Mouse (Mus musculus): ENCODE measurements around the gene Tpo. TPM values are rescaled to one million over a fixed set of nuclear protein-coding genes. Genes with fewer than 3 reads are reported as not detected.

Gene Tpo
- total and polyA plus RNA-seq, 3 experiments = not detected

DNA sequence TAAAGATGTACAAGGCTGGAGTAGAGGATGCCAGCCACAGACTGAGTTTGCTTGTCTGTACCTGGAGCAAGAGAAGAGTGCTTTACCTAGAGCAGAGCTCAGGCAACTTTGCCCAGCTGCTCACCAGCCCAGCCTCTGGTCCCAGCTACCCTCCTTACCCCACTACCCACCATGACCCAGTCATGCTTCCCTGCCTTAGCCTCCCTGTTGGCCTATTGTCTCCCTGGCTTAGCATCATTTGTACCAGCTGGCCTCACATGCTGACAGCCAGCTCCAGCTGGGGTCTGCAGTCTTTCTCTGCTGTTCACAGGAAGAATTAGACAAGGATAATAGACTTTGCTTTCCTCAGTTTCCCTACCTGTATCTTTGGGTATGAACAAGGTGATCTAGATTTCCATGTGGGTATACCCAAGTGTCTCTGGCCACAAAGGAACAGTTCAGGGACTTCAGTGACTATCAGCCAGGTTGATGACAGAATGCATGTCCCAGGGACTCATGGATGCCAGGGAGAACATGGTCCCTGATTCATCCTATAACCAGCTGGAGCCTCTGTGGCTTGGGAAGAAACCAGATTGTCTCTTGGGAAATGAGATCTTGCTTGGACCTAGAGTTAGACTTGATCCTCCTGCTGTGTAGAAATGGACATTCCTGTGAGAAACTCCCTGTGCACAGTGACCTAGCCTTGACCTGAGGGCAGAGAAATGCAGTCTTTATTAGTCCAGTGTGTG, 96.4 kb downstream of the Tpo start:
- Histone ChIP-seq H3K79me2 (ENCODE audit: control insufficient read depth, insufficient read depth, low read length, poor library complexity) (no peaks in the 10 kb centered on the region), H3K27me3 (ENCODE audit: control insufficient read depth in 1 of 2, insufficient read depth in 2 of 2, low read length in 2 of 2) (no peaks in the 10 kb centered on the region), H3K9ac (ENCODE audit: control insufficient read depth, low read depth, low read length, poor library complexity, severe bottlenecking) (no peak overlapping the region), H3K36me3 (ENCODE audit: control insufficient read depth in 1 of 2, insufficient read depth in 2 of 2, low read length in 2 of 2) (no peaks in the 10 kb centered on the region), H3K4me1 (ENCODE audit: control insufficient read depth in 1 of 2, insufficient read depth in 2 of 2, low read length in 2 of 2) (no peaks in the 10 kb centered on the region), H3K4me3 (ENCODE audit: control insufficient read depth in 1 of 2, insufficient read depth in 1 of 2, low read depth in 2 of 2, low read length in 2 of 2) (no peak overlapping the region), H3K27ac (ENCODE audit: control insufficient read depth, low read depth, low read length) (no peak overlapping the region), H3K9me3 (replicated peaks; ENCODE audit: insufficient read depth, low read length) (no peaks in the 10 kb centered on the region)
- no peak for TF ChIP-seq GATA1 (IDR thresholded peaks at IDR 0.05; ENCODE audit: low read depth, low read length)
- TF ChIP-seq MAZ (IDR thresholded peaks at IDR 0.05; ENCODE audit: low read depth, low read length) = no peak
- no peak for TF ChIP-seq E2F4 (IDR thresholded peaks at IDR 0.05; ENCODE audit: borderline replicate concordance, low read depth, low read length)
- TF ChIP-seq MXI1 (IDR thresholded peaks at IDR 0.05; ENCODE audit: low read depth, low read length) = no peak
- TF ChIP-seq USF2 (IDR thresholded peaks at IDR 0.05; ENCODE audit: borderline replicate concordance in 1 of 2, insufficient read depth in 1 of 2, low read depth in 1 of 2, low read length in 2 of 2) = no peak
- no peak for TF ChIP-seq ZNF384 (IDR thresholded peaks at IDR 0.05; ENCODE audit: low read depth, low read length)
- TF ChIP-seq CHD1 (IDR thresholded peaks at IDR 0.05; ENCODE audit: low read depth, low read length) = no peak
- TF ChIP-seq ZKSCAN1 (IDR thresholded peaks at IDR 0.05; ENCODE audit: low read depth, low read length) = no peak
- TF ChIP-seq CHD2 (IDR thresholded peaks at IDR 0.05; ENCODE audit: low read length) = no peak
- TF ChIP-seq HCFC1 (IDR thresholded peaks at IDR 0.05; ENCODE audit: low read depth, low read length) = no peak
- no peak for TF ChIP-seq GABPA (IDR thresholded peaks at IDR 0.05; ENCODE audit: low read depth, low read length)
- TF ChIP-seq JUND (IDR thresholded peaks at IDR 0.05; ENCODE audit: low read depth, low read length) = no peak
- no peak for TF ChIP-seq ETS1 (IDR thresholded peaks at IDR 0.05; ENCODE audit: low read depth, low read length)
- no peak for TF ChIP-seq RAD21 (IDR thresholded peaks at IDR 0.05; ENCODE audit: low read depth, low read length)
- TF ChIP-seq NRF1 (IDR thresholded peaks at IDR 0.05; ENCODE audit: insufficient read depth, low read depth, low read length, poor library complexity, severe bottlenecking) = no peak
- no peak for TF ChIP-seq POLR2A (IDR thresholded peaks at IDR 0.05; ENCODE audit: control insufficient read depth in 1 of 2, insufficient read depth in 1 of 2, low read depth in 1 of 2, low read length in 2 of 2, poor library complexity in 1 of 2)
- TF ChIP-seq POLR2AphosphoS5 (IDR thresholded peaks at IDR 0.05; ENCODE audit: borderline replicate concordance, low read depth, low read length) = no peak
- no peak for DNase-seq (ENCODE audit: low read depth, low spot score)

GRCm38 (mm10) chr12:30035406-30035805, 97.0 kb downstream of the Tpo start:
- H3K27ac ChIP-seq (ENCODE audit: control insufficient read depth, low read depth, low read length) = no peak overlapping the region
- no peak overlapping the region for H3K4me3 ChIP-seq (ENCODE audit: control insufficient read depth in 1 of 2, insufficient read depth in 1 of 2, low read depth in 2 of 2, low read length in 2 of 2)
- H3K27me3 ChIP-seq (ENCODE audit: control insufficient read depth in 1 of 2, insufficient read depth in 2 of 2, low read length in 2 of 2) = no peaks in the 10 kb centered on the region
- H3K79me2 ChIP-seq (ENCODE audit: control insufficient read depth, insufficient read depth, low read length, poor library complexity) = no peaks in the 10 kb centered on the region
- no peak for DNase-seq (ENCODE audit: low read depth, low spot score)
- H3K4me1 ChIP-seq (ENCODE audit: control insufficient read depth in 1 of 2, insufficient read depth in 2 of 2, low read length in 2 of 2) = no peaks in the 10 kb centered on the region
- no peak for TF ChIP-seq E2F4 (IDR thresholded peaks at IDR 0.05; ENCODE audit: borderline replicate concordance, low read depth, low read length)
- no peak for TF ChIP-seq MEF2A (IDR thresholded peaks at IDR 0.05; ENCODE audit: extremely low read depth, insufficient replicate concordance, low read depth, low read length, poor library complexity, severe bottlenecking)
- TF ChIP-seq TBP (IDR thresholded peaks at IDR 0.05; ENCODE audit: low read depth, low read length) = no peak
- no peak for TF ChIP-seq UBTF (IDR thresholded peaks at IDR 0.05; ENCODE audit: borderline replicate concordance, insufficient read depth, low read depth, low read length)
- TF ChIP-seq MAFK (IDR thresholded peaks at IDR 0.05; ENCODE audit: borderline replicate concordance, low read depth, low read length) = no peak
- TF ChIP-seq TAL1 (IDR thresholded peaks at IDR 0.05; ENCODE audit: low read length) = no peak
- no peak for TF ChIP-seq SMC3 (IDR thresholded peaks at IDR 0.05; ENCODE audit: low read depth, low read length)
- no peak for TF ChIP-seq USF1 (IDR thresholded peaks at IDR 0.05; ENCODE audit: low read depth, low read length)
- TF ChIP-seq MYB (IDR thresholded peaks at IDR 0.05; ENCODE audit: low read depth, low read length) = no peak
- TF ChIP-seq NELFE (IDR thresholded peaks at IDR 0.05; ENCODE audit: low read depth, low read length) = no peak
- no peak for TF ChIP-seq BHLHE40 (IDR thresholded peaks at IDR 0.05; ENCODE audit: borderline replicate concordance, low read depth, low read length)
- no peak for TF ChIP-seq POLR2AphosphoS2 (IDR thresholded peaks at IDR 0.05; ENCODE audit: low read length)
- no peak overlapping the region for H3K9ac ChIP-seq (ENCODE audit: control insufficient read depth, low read depth, low read length, poor library complexity, severe bottlenecking)
- H3K36me3 ChIP-seq (ENCODE audit: control insufficient read depth in 1 of 2, insufficient read depth in 2 of 2, low read length in 2 of 2) = no peaks in the 10 kb centered on the region
- H3K9me3 ChIP-seq (replicated peaks; ENCODE audit: insufficient read depth, low read length) = no peaks in the 10 kb centered on the region
